Comparison of ENCODE assay signal across 17 mouse cellular contexts in genomic region chr6:73209598-73209997, GRCm38 (mm10).
"Had no signal": no experiment of that assay in that cellular context is flagged by ENCODE, and none has a peak within 500 bp of the region (broad histone marks: within the 10 kb centered on the region; RNA-seq: fewer than 3 reads in every experiment).

No protein-coding gene starts in this region.

- H3K36me3 ChIP-seq: midbrain, embryonic 13.5 days; midbrain, embryonic 15.5 days; neural tube, embryonic 13.5 days; neural tube, embryonic 15.5 days had no signal

- DNase-seq: lung, adult 18-20 months; lung, embryonic 14.5 days; lung, postnatal 10 days; lung, postnatal 4 days; retina, postnatal 1 day; right cerebral cortex, adult 18-20 months; right cerebral cortex, postnatal 4 days; spleen, adult 18-20 months; thymus, adult 18-20 months; thymus, postnatal 14 days; thymus, postnatal 36 days had no signal

- H3K4me1 ChIP-seq: midbrain, embryonic 13.5 days; midbrain, embryonic 15.5 days; neural tube, embryonic 13.5 days; neural tube, embryonic 15.5 days had no signal

- H3K4me2 ChIP-seq: lung, embryonic 14.5 days; midbrain, embryonic 11.5 days; midbrain, embryonic 13.5 days; midbrain, embryonic 15.5 days; neural tube, embryonic 13.5 days; neural tube, embryonic 15.5 days had no signal

- ATAC-seq: midbrain, embryonic 13.5 days; midbrain, embryonic 15.5 days had no signal

- H3K4me3 ChIP-seq: megakaryocyte, embryonic 14.5 days; midbrain, embryonic 13.5 days; midbrain, embryonic 15.5 days; neural tube, embryonic 13.5 days; neural tube, embryonic 15.5 days had no signal

- H3K9me3 ChIP-seq: midbrain, embryonic 13.5 days; midbrain, embryonic 15.5 days; neural tube, embryonic 13.5 days; neural tube, embryonic 15.5 days had no signal

- H3K27me3 ChIP-seq: midbrain, embryonic 13.5 days; midbrain, embryonic 15.5 days; neural tube, embryonic 13.5 days; neural tube, embryonic 15.5 days had no signal

- H3K27ac ChIP-seq: midbrain, embryonic 13.5 days; midbrain, embryonic 15.5 days; neural tube, embryonic 13.5 days; neural tube, embryonic 15.5 days had no signal

- H3K9ac ChIP-seq: lung, embryonic 14.5 days; midbrain, embryonic 13.5 days; midbrain, embryonic 15.5 days; neural tube, embryonic 13.5 days; neural tube, embryonic 15.5 days had no signal
